Mouse (Mus musculus) ES-Bruce4 (cell line): ENCODE measurements around the gene Ehbp1l1. TPM values are rescaled to one million over a fixed set of nuclear protein-coding genes. Genes with fewer than 3 reads are reported as not detected.

Experiments used
- H3K27ac ChIP-seq: 2 replicates; pipeline ENCODE4 v1.5.1; 2012; ENCODE audit warnings: low read length, inconsistent platforms; ENCODE audit not compliant: insufficient read depth
- H3K27me3 ChIP-seq: 2 replicates; pipeline ENCODE4 v1.6.1; 2012; ENCODE audit warnings: mild to moderate bottlenecking, low read length, inconsistent platforms; ENCODE audit not compliant: control insufficient read depth, poor library complexity, insufficient read depth, severe bottlenecking
- H3K36me3 ChIP-seq: 2 replicates; pipeline ENCODE4 v1.6.1; 2012; ENCODE audit warnings: inconsistent platforms, mild to moderate bottlenecking, low read length, moderate library complexity; ENCODE audit not compliant: control insufficient read depth, poor library complexity, insufficient read depth, severe bottlenecking
- H3K4me1 ChIP-seq: one replicate; pipeline ENCODE4 v1.8.1; 2011; ENCODE audit warnings: low read length; ENCODE audit not compliant: control insufficient read depth, insufficient read depth
- H3K4me3 ChIP-seq: 2 replicates; pipeline ENCODE4 v1.5.1; 2011; ENCODE audit warnings: low read depth, mild to moderate bottlenecking, low read length
- H3K9ac ChIP-seq: 2 replicates; pipeline ENCODE4 v1.6.1; 2012; ENCODE audit warnings: low read depth, mild to moderate bottlenecking, inconsistent platforms; ENCODE audit not compliant: poor library complexity, severe bottlenecking
- H3K9me3 ChIP-seq: replicated peaks from 2 replicates; pipeline ENCODE4 v1.6.1; 2012; ENCODE audit warnings: mild to moderate bottlenecking, low read length, inconsistent platforms; ENCODE audit not compliant: control insufficient read depth, poor library complexity, insufficient read depth, severe bottlenecking
- CTCF ChIP-seq: IDR thresholded peaks from one replicate; pipeline ENCODE4 v1.8.1; 2011; ENCODE audit warnings: low read depth, low read length
- EP300 ChIP-seq: IDR thresholded peaks from 2 replicates; pipeline ENCODE4 v1.6.1; 2011; ENCODE audit warnings: low read depth, low read length; ENCODE audit not compliant: insufficient read depth
- POLR2A ChIP-seq: IDR thresholded peaks from one replicate; pipeline ENCODE4 v1.8.1; 2011; ENCODE audit warnings: low read length; ENCODE audit not compliant: insufficient read depth
- polyA plus RNA-seq: library from polyadenylated mRNA; stranded (reverse); fragments of >200 nt; gene quantifications from 2 replicates; pipeline ENCODE4 v1.2.4, GENCODE M21; 2011; ENCODE audit warnings: low read depth; ENCODE audit not compliant: missing spikeins, insufficient read depth, insufficient read length

The Ehbp1l1 gene
- polyA plus RNA-seq, 1 experiment = 4.3 TPM

GRCm38 (mm10) chr19:5665465-5665864 is 60.7 kb downstream of the Ehbp1l1 start:
- Histone ChIP-seq H3K36me3 (no peaks in the 10 kb centered on the region), H3K9ac (no peak overlapping the region), H3K9me3 (no peaks in the 10 kb centered on the region), H3K27ac (no peak overlapping the region), H3K4me3 (no peak overlapping the region), H3K4me1 (peaks cover 2% of the 10 kb centered on the region), H3K27me3 (no peaks in the 10 kb centered on the region)
- TF ChIP-seq POLR2A (no peak), EP300 (no peak), CTCF (no peak)

GRCm38 (mm10) chr19:5664669-5665257 is 61.4 kb downstream of the Ehbp1l1 start:
- Histone ChIP-seq H3K27ac (no peak overlapping the region), H3K36me3 (no peaks in the 10 kb centered on the region), H3K27me3 (no peaks in the 10 kb centered on the region), H3K9me3 (no peaks in the 10 kb centered on the region), H3K9ac (no peak overlapping the region), H3K4me3 (no peak overlapping the region), H3K4me1 (peaks cover 2% of the 10 kb centered on the region)
- no peak for TF ChIP-seq EP300
- no peak for TF ChIP-seq POLR2A
- no peak for TF ChIP-seq CTCF

- Histone ChIP-seq H3K4me3 (peak within 1 kb of the TSS; percentile 71), H3K4me1 (peaks cover 2% of the 10 kb centered on the region), H3K9me3 (no peaks in the 10 kb centered on the region), H3K9ac (peak within 1 kb of the TSS; percentile 10), H3K27me3 (no peaks in the 10 kb centered on the region), H3K27ac (no peak within 1 kb of the TSS), H3K36me3 (no peaks in the 10 kb centered on the region)
- TF ChIP-seq POLR2A (peak; percentile 58), EP300 (no peak)
Measured at GRCm38 (mm10) chr19:5662981-5663913, 62.9 kb downstream of the Ehbp1l1 start, which contains the start of gene Sipa1. Gene Sipa1, minus strand, starts transcription at chr19:5663707.

GRCm38 (mm10) chr19:5662310-5662709 is 63.8 kb downstream of the Ehbp1l1 start:
- no peak overlapping the region for H3K4me3 ChIP-seq
- no peaks in the 10 kb centered on the region for H3K27me3 ChIP-seq
- H3K27ac ChIP-seq = no peak overlapping the region
- no peak overlapping the region for H3K9ac ChIP-seq
- no peaks in the 10 kb centered on the region for H3K36me3 ChIP-seq
- TF ChIP-seq EP300 (no peak), CTCF (no peak), POLR2A (no peak)
- H3K4me1 ChIP-seq = peaks cover 2% of the 10 kb centered on the region
- H3K9me3 ChIP-seq = no peaks in the 10 kb centered on the region

- Histone ChIP-seq H3K27me3 (no peaks in the 10 kb centered on the region), H3K27ac (no peak overlapping the region), H3K36me3 (no peaks in the 10 kb centered on the region), H3K9me3 (no peaks in the 10 kb centered on the region), H3K4me3 (peak overlapping the region; percentile 11), H3K9ac (peak overlapping the region; percentile 46; the same call in 1 of the 2 replicates), H3K4me1 (peaks cover 2% of the 10 kb centered on the region)
- no peak for TF ChIP-seq POLR2A
- no peak for TF ChIP-seq CTCF
- no peak for TF ChIP-seq EP300
Measured at GRCm38 (mm10) chr19:5660942-5661751, 65.0 kb downstream of the Ehbp1l1 start.

Other genes starting within 250 kb of the Ehbp1l1 start
- gene Mus81, start 237.9 kb downstream of the Ehbp1l1 start, polyA plus RNA-seq = 14.4 and 19.6 TPM in 2 replicates
- gene Cfl1, start 235.9 kb downstream of the Ehbp1l1 start, polyA plus RNA-seq = 878 and 879 TPM in 2 replicates
- gene 1700020D05Rik, start 222.5 kb downstream of the Ehbp1l1 start, polyA plus RNA-seq = 0.99 and 1.5 TPM in 2 replicates
- 6.4 and 7.7 TPM in 2 replicates for gene Snx32, start 215.8 kb downstream of the Ehbp1l1 start, polyA plus RNA-seq
- 0.46 and 0.52 TPM in 2 replicates for gene Ovol1, start 165.7 kb downstream of the Ehbp1l1 start, polyA plus RNA-seq
- gene Ap5b1, start 158.3 kb downstream of the Ehbp1l1 start, polyA plus RNA-seq = 1.9 TPM in 2 replicates
- gene Rnaseh2c, start 124.4 kb downstream of the Ehbp1l1 start, polyA plus RNA-seq = 47.2 and 56.5 TPM in 2 replicates
- 50.9 and 65.5 TPM in 2 replicates for gene Kat5, start 116.1 kb downstream of the Ehbp1l1 start, polyA plus RNA-seq
- gene Rela, start 88.8 kb downstream of the Ehbp1l1 start, polyA plus RNA-seq = 28.5 and 32.9 TPM in 2 replicates
- 13.7 and 19.1 TPM in 2 replicates for gene Sipa1, start 62.6 kb downstream of the Ehbp1l1 start, polyA plus RNA-seq
- 25.8 and 27.8 TPM in 2 replicates for gene Map3k11, start 37.6 kb downstream of the Ehbp1l1 start, polyA plus RNA-seq
- gene Pcnx3, start 37.4 kb downstream of the Ehbp1l1 start, polyA plus RNA-seq = 39.7 and 43.7 TPM in 2 replicates
- not detected in 2 replicates for gene Kcnk7, start 21.9 kb downstream of the Ehbp1l1 start, polyA plus RNA-seq
- 13.1 and 14.6 TPM in 2 replicates for gene Fam89b, start 3.3 kb upstream of the Ehbp1l1 start, polyA plus RNA-seq
- 5.9 and 8.2 TPM in 2 replicates for gene Ltbp3, start 14.6 kb upstream of the Ehbp1l1 start, polyA plus RNA-seq
- 37.1 and 42.8 TPM in 2 replicates for gene Scyl1, start 45.1 kb upstream of the Ehbp1l1 start, polyA plus RNA-seq
- 26.3 and 33.1 TPM in 2 replicates for gene Frmd8, start 149.0 kb upstream of the Ehbp1l1 start, polyA plus RNA-seq
- 0.46 and 0.48 TPM in 2 replicates for gene Slc25a45, start 151.5 kb upstream of the Ehbp1l1 start, polyA plus RNA-seq
- 1.9 and 3.6 TPM in 2 replicates for gene Tigd3, start 167.8 kb upstream of the Ehbp1l1 start, polyA plus RNA-seq
- gene Dpf2, start 186.7 kb upstream of the Ehbp1l1 start, polyA plus RNA-seq = 129 and 137 TPM in 2 replicates
- gene Cdc42ep2, start 198.5 kb upstream of the Ehbp1l1 start, polyA plus RNA-seq = 0.93 and 1.5 TPM in 2 replicates
- 95.9 and 97.3 TPM in 2 replicates for gene Pola2, start 237.9 kb upstream of the Ehbp1l1 start, polyA plus RNA-seq